Mouse (Mus musculus) cerebellum, postnatal 4 days (tissue): ENCODE data around the gene Casq2.

ENCODE experiments used
- DNase-seq, 2 experiments: peaks; one replicate each; pipeline ENCODE4 v3.0.0; 2022; ENCODE audit warnings: low spot score in 2 of 2, mixed read lengths in 1 of 2

Casq2 gene

DNA sequence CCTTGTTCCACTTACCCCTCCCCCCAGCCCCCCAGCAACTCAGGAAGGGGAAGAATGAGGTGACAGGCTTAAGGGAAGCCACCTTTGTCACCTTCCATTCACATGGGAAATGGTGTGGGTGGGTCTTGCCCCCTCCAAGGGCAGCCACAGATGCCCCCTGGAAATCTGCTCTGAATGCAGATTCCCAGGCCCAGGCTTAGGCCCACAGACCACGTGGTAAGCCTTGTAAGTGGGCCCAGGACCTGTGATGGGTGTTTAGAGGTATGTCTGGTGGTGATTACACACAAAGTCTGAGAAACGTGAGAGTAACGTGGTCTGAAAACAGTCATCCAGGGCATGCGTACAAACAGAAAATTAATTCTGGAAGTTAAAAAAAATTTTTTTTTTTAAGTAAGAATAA lies 78.7 kb downstream of the Casq2 start:
- no peak for DNase-seq

DNA sequence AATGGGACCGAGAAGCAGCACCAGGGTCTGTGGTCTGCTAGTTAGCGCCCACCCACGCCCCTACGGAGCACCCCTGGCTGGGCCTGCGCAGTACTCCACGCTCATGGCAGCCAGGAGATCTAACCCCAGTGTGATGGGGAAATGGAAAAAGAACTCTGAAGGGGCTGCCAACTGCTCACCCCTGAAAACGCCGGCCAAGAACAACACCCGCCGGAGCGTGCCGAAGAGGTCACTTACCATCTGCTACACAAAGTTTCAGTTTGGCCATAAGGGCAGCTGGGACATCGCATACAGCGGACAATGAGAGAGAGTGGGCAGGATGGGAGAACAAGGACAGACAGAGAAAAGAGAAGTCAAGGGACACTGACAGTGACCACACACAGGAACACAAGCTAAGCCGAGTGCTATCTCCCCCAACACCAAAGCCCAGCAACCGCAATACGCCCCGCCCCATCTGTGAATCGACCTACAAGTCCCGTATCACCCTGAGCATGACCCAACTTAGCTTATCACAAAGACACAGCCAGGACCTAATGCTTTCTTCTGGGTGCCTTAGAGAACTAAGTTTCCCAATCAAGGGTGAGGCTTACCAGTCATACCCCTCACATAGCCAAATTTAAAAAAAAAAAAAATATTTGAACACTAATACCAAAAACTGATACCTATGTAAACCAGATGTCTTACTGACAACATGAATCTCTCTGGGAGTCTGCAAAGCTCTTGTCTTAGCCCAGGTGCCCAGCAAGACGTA lies 79.5 kb downstream of the Casq2 start:
- no peak for DNase-seq

DNA sequence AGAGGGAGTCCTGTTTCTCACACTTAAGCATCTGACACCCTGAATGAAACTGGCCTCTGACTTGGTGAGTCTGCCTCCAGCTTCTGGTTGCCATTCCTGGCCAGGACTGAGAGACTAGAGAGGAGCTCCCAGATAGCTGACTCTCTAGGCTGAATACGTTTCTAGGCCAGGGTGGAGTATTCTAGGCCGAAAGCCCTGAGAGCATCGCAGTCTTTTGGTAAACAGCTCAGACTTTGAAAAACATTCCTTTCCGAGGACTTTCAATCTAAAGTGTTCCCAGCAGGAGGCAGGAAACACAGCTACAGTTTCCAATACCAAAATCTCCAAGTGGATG lies 80.0 kb downstream of the Casq2 start:
- no peak for DNase-seq

DNA sequence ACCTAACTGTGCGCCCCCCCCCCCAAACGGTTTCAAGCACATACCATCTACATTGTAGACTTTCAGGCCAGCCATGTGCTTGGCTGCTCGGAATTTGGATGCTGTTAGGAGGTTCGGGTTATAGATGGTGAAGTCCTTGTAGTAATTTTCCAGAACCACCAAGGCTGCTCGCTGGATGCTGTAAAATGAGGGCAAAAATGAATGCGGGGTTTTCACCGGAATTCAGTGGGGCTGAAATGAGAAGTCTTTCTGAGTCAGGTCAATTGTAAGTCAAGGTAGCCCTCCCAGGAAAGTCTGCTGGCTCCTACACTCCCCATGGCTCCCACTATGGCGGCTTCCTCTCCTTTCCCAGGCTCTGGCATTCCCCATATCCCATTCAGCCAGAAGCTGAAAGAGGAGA lies 80.6 kb downstream of the Casq2 start:
- no peak for DNase-seq

DNA sequence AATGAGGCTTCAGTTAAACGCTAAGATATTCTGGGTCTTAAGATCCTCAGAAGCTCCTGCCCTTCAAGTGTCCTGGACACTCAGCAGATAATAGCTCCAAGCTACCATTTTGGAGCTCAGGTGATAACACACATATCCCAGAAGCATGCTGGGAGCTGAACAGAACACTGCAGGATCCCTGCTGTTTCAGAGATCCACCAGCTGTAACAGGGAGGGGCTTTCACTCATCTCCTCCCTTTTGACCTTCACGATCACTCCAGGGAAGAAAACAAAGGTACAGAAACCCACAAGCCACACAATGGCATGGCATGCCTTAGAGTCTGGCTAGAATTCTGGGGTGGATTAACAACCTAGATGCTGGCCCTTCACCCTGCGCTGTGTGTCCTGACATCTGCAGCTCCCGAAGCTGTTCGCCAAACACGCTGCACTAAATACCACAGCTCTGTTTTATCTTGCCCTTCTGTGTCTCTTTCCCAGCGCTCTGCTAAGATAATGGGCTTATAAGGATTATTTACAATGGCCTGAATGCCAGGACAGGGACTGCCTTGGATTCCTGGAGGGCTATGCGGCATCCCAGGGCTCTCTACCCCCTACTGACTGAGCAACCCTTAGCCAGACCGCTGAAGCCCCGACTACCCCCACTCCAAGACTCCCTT lies 81.5 kb downstream of the Casq2 start:
- no peak for DNase-seq

DNA sequence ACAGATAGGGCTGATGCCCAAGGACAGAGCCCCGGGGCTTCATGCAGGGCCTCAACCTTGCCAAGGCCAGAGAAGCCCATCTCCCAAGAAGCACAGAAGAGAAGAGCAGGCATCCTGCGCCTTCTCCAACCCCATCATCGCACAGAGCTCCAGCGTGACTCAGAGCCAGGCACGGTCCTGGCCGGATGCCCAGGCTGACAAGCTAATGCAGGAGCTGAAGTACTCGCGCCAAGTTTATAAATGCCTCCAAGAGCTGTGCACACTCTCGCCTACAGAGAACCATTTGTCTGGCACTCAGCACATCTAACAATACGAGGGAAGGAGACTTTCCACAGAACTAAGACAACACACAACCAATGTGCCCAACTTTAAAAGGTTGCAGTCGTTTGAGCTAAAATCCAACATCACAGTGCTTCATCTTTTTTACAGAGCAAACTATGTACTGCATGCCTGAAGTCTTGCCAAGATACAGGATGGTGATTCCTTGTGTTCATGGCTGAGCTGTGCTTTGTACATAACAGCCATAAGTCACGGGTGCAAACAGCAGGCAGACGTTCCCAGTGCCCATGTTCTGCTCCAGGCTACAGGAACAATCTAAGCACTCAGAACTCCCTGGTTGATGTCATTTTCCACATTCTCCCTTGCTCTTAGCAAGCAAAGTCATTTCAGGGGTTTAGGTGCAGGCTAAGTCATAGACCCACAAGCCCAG lies 83.1 kb downstream of the Casq2 start:
- peak; percentile 63 to 92 for DNase-seq

DNA sequence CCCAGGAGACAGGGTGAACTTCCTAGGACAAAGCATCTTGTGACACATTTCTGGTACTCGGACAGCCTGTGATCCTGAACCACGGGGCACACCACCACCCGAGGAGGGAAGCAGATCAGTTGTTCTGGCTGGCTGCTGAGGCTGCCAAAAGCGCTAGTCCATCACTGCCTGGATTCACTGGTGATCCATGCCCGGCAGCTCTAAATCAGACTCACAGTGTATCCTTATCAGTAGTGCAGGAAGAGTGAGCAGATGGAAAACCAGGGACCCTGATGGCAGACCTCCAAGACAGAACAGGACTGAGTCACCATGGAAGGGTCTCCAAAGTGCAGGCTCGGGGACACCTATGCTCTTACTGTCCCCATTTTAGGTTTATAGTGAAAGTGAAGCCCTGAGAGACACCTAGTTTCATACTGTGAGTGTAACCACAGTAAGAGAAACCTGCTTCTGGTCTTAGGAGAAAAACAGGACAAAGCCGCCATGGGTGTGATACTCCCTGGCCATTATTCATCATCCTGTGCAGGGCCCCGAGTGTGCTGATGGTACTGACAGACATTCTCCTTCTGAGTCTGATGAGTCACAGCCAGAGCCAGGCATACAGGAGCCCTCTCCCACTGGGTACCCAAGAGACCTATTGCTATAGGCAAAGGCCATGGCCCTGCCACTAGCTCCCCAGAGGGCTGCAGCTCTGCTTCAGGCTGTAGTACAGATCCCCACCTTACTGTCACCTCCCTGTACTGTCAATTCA lies 88.1 kb downstream of the Casq2 start:
- DNase-seq = no peak

DNA sequence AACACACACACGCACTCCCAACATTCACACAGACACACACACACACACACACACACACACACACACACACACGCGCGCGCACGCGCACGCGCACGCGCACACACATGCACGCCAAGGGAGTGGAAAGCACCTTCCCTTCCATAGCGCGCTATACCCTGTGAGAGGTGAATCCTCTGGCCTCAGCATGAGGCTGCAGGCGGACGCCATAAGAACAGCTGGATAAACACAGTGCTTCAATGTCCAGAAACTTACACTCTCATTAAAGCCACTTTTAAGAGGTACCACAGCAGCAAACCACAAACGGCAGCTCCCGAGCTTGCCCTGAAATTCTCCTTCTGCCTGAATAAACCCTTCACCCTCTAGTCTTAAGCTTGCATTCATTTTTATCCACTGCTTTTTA lies 89.5 kb downstream of the Casq2 start:
- no peak for DNase-seq

DNA sequence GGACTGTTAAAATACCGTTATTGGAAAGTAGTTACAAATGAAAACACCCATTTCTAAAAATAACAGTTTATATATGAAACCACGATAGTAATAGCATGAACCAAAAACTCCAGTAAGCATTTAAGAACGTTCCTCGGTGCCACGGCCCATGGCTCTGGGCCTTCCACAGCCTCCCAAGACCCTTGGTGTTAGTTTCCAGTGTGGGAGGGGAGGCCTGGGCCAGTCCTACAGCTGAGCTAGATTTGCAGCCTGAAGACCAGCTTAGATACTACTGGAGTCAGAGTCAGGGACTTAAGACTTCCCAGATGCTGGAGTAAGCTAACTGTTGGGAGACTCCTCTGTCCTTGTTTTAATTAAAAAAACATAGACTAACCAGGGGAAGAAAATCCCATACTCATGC lies 89.9 kb downstream of the Casq2 start:
- no peak for DNase-seq

DNA sequence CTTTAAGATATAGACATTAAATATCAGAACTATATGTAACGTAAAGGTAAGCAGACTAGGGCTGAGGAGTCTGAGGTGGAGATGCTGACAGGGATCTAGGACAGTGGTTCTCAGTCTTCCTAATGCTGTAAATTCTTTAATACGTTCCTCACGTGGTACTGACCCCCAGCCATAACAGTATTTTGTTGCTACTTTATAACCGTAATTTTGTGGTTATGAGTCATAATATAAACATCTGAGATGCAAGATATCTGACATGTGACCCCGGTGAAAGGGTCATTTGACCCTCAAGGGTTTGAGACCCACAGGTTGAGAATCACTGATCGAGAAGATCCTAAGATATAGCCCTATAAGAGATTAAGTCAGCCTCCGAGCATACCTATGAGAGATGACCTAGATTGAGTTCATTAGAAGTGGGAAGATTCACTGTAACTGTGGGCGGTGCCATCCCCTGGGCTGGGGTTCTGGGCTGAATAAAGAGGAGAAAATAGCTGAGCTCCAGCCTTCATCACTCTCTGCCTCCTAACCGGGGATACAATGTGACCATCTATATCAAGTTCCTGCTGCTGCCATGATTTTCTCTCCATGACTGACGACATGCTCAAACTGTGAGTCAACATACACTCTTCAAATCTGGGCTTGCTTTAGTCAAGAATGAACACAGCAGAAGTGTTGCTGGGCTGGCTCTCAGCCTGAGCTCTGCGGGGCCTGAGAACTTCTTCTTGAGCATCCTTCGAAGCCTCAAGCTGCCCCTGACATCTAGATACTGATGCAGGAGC lies 91.8 kb downstream of the Casq2 start:
- DNase-seq = no peak

DNA sequence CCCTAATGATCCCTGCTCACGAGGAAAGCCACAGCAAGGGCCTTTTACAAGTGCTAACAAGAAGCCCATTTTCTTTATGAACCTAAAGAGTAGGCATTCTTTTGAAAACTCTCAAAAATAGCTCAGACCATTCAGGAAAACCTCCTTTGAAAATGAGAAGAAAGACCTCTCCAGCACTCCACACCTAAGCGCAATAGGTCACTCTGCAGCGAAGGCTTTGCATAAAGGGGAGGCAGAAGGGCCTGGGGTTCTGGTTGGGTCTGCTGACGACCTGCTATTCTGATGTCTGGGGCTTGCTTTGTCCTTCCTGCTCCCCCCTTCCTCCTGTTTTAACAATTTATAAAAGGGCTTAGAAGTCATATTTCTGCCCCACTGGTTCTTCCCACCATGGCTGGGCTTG lies 93.7 kb downstream of the Casq2 start:
- DNase-seq = no peak

DNA sequence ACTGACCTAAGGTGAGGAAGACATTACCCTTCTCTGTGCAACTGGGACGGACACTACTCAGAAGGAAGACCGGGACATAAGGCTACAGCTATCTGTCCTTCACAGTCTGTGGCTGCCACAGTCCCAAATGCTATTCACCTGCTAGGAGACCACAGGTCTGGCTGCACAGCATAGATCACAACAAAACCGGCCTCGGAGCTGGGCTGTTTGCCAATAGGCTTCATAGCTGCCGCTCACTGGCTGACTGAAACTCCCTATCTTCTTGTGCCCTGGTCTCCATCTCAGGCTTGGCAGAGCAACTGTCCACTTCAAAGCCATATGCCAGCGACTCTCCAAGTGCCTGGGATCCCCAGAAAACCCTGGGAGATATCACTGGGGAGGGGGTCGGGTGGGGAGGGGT lies 94.5 kb downstream of the Casq2 start:
- peak in 1 of 2 experiments; percentile 49 for DNase-seq

DNA sequence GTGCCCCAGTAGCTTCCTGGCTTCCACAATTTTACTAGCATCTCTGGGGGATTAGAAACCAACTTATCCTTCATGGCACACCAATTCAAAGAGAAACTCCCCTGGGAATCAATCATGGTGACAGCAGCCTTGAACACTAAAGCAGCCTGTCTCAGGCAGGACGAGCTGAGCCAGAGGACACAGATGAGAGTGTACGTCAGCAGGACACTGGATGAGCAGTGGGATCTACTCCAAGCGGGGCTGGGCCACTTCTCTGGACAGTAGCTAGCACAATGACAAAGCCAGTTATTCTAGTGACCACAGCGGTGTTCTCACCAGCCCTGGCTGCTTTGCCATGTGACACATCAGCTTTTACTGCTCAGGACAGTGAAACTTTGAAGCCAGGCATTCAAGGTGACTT lies 95.0 kb downstream of the Casq2 start:
- DNase-seq = no peak

DNA sequence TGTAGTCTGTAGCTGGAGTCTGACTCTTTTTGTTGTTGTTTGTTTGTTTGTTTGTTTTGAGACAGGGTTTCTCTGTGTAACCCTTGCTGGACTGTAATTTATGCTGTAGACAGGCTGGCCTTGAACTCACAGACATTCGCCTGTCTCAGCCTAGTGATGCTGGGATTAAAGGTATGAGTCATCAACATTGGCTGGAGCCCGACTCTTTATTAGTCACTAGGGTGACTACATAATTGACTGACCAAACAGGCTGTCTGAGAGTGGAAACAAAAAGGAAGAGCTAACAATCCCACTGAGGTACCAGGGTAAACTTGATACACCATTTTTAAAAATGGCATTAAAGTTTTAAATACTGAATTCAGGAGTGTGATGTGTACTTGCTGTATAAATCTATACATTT lies 96.4 kb downstream of the Casq2 start:
- no peak for DNase-seq

DNA sequence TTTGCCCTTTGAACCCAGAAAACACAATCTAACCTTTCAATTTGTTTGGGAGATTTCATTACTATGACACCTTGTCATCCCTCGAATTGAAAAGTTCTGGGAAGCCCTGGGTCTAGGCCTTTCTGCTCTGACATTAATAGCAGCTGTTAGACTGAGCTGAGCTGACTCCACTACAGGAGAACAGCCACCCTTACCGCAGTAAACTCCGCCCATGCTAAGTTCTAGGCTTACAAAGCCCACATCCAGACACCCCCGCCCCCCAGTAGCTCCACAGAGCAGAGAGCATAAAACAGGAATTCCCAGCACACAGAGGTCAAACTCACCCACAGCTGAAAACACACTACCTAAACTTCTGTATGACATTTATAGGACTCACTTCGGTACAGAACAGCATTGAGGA lies 98.5 kb downstream of the Casq2 start:
- DNase-seq = no peak

DNA sequence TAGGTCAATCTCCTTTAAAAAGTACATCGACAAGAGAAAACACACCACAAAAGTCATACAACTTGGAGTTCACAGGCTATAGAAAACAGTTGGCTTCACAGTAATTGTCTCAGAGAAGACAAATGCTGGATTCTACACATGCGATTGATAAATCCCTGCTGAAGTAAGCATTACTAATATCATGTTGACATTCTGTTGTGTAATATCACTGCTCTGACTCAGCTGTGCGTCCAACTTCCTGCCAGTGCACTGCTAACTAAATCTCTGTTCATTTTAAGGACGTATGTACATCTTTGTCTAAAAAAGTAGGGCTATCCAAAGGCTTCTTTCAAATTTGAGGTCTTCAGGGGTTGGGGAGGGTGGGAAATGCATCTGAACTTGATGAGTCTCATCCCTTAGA lies 101.2 kb downstream of the Casq2 start:
- no peak for DNase-seq

DNA sequence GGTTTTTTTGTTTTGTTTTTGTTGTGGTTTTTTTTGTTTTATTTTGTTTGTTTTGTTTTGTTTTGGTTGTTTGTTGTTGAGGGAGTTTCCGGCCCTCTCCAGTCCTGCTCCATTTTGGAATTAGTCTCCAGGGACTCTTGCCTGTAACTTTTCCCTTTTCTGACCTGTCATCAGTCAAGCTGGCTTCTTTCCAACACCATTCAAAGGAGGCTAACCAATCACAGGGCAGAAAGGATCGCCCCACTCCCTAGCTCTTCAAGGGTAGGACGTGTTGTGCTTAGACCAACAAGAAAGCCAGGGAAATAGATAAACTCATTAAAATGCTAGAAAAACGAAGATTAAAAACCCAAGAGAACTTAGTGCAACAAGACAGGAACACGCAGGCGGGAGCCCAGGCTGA lies 102.8 kb downstream of the Casq2 start:
- DNase-seq = no peak

DNA sequence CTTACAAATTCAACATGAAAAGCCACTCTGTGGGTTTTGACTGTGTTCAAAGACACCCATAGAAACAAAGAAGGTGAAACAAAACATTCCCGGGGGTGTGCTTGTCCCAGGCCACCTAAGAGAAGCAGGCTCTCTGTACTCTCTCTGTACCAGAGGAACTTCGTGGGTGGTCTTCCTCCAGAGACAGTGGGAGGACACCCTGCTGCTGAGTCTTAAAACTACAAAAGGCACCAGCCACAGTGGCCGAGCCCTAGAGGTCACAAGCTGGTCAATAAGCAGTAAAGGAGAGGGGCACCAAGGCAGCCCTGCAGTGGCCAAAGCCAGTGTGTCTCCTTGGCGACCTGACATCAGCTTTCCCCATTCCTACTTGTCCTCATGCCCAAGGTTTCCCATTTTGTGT lies 103.8 kb downstream of the Casq2 start:
- DNase-seq = no peak

DNA sequence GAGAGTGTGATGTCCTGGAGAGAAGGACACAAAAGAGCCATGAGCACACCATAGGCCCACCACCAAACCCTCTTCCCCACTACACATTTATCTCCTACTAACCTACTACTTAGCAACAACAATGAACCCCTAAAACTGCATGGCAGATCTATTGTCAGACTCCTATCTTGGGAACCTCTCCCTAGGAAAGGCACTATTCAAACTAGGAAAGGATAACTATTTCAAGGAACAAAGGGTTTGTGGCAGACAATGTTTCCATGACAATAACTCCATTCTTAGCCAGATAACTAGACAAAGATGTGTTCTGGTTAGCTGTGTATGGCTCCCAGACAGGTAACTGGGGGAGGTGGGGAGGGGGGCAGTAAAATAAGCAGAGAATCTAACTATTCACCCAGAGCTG lies 104.4 kb downstream of the Casq2 start:
- DNase-seq = no peak

DNA sequence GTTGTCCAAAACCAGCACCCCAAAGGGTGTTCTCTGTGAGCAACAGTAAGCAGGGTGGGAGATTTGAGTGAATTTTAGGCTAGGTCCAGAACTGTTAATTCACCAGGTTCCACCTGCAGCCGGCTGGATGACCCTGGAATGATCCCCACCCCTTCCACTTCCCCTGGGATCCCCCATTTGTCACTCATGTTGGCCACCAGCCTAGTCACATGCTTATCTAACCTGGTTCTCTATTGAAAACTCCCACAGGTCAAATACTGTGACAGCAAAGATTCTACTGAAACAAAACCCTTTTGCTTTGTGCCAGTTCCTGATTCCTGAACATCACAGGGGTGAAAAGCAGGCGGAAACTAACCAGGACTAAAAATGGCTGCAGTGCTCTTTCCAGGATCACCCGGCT lies 105.4 kb downstream of the Casq2 start:
- no peak for DNase-seq

DNA sequence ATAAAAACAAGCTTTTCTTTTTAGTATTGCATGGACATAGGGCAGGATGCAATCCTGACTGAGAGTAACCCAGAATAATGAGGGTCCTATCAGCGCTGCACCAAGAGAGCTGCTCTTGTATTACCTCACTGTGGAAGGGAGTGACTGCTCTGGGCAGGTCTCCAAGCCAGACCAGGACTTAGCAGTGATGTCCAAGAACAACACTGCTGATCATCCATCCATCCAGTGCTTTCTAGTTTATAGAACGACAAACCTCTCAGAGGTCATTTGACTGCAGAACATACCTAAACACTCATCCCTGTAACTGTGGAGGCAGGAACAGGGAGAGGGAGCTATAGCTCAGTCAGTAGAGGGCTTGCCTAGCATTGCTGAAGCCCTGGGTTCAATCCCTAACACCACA lies 106.4 kb downstream of the Casq2 start:
- DNase-seq = no peak
